Mouse (Mus musculus) ES-Bruce4 (cell line): ENCODE data around the gene Robo2.

Source experiments
- CTCF ChIP-seq: IDR thresholded peaks from one replicate; pipeline ENCODE4 v1.8.1; 2011; ENCODE audit warnings: low read depth, low read length
- POLR2A ChIP-seq: IDR thresholded peaks from one replicate; pipeline ENCODE4 v1.8.1; 2011; ENCODE audit warnings: low read length; ENCODE audit not compliant: insufficient read depth

- TF ChIP-seq POLR2A: no peak
- TF ChIP-seq CTCF: no peak
Observed at GRCm38 (mm10) chr16:74200024-74200703, 211.5 kb downstream of the Robo2 start.
